Mouse (Mus musculus) urinary bladder, adult 18-20 months (tissue): Measurements from ENCODE around the gene Cox7a2.

ENCODE experiments used
- DNase-seq, 2 experiments: peaks; one replicate each; pipeline ENCODE4 v3.0.0; 2022; ENCODE audit warnings: low spot score in 2 of 2, mixed read lengths in 2 of 2

Cox7a2 gene

GRCm38 (mm10) chr9:79759385-79760005, at the start of gene Cox7a2:
Gene Cox7a2 (minus strand): TSS chr9:79759878.
- peak; percentile 91 to 93 for DNase-seq

GRCm38 (mm10) chr9:79809411-79809810, 49.7 kb upstream of the Cox7a2 start:
- DNase-seq = no peak

GRCm38 (mm10) chr9:79807178-79807577, 47.5 kb upstream of the Cox7a2 start:
- DNase-seq = no peak

- no peak for DNase-seq
Observed at GRCm38 (mm10) chr9:79806317-79807075, 46.8 kb upstream of the Cox7a2 start.

- no peak for DNase-seq
Observed at GRCm38 (mm10) chr9:79805426-79805825, 45.7 kb upstream of the Cox7a2 start.

GRCm38 (mm10) chr9:79796461-79797135, 36.9 kb upstream of the Cox7a2 start:
- DNase-seq = no peak

GRCm38 (mm10) chr9:79795076-79795475, 35.4 kb upstream of the Cox7a2 start:
- DNase-seq = no peak

GRCm38 (mm10) chr9:79792841-79793835, 33.5 kb upstream of the Cox7a2 start, which contains the start of gene Tmem30a:
Gene Tmem30a (minus strand): TSS chr9:79793507.
- peak; percentile 82 to 92 for DNase-seq

- DNase-seq = no peak
Observed at GRCm38 (mm10) chr9:79785794-79786085, 26.1 kb upstream of the Cox7a2 start.

- DNase-seq = no peak
Observed at GRCm38 (mm10) chr9:79784934-79785793, 25.5 kb upstream of the Cox7a2 start.

GRCm38 (mm10) chr9:79784439-79784838, 24.8 kb upstream of the Cox7a2 start:
- DNase-seq = no peak

GRCm38 (mm10) chr9:79779354-79779753, 19.7 kb upstream of the Cox7a2 start:
- no peak for DNase-seq

GRCm38 (mm10) chr9:79766991-79767545, 7.4 kb upstream of the Cox7a2 start:
- no peak for DNase-seq

- DNase-seq = no peak
Observed at GRCm38 (mm10) chr9:79765329-79765728, 5.7 kb upstream of the Cox7a2 start.

GRCm38 (mm10) chr9:79762519-79762918, 2.8 kb upstream of the Cox7a2 start:
- no peak for DNase-seq

GRCm38 (mm10) chr9:79760076-79760475, 398 bp upstream of the Cox7a2 start:
- peak in 1 of 2 experiments; percentile 4 for DNase-seq

- no peak for DNase-seq
Observed at GRCm38 (mm10) chr9:79755311-79755710, 4.4 kb downstream of the Cox7a2 start.

- no peak for DNase-seq
Observed at GRCm38 (mm10) chr9:79751846-79752245, 7.8 kb downstream of the Cox7a2 start.

- DNase-seq = no peak
Observed at GRCm38 (mm10) chr9:79750709-79751108, 9.0 kb downstream of the Cox7a2 start.

GRCm38 (mm10) chr9:79745036-79745435, 14.6 kb downstream of the Cox7a2 start:
- DNase-seq = no peak
